Mouse (Mus musculus) urinary bladder, postnatal 4 days (tissue): ENCODE results near the gene Gm5725.
"Not testable (repeated sequence)": the region's sequence is repeated elsewhere in the genome, so short reads cannot be mapped to it uniquely, and the experiment has no call there.

ENCODE experiments used
- DNase-seq, 2 experiments: peaks; one replicate each; pipeline ENCODE4 v3.0.0; 2021 to 2022; ENCODE audit warnings: low spot score in 2 of 2

Gene Gm5725

DNA sequence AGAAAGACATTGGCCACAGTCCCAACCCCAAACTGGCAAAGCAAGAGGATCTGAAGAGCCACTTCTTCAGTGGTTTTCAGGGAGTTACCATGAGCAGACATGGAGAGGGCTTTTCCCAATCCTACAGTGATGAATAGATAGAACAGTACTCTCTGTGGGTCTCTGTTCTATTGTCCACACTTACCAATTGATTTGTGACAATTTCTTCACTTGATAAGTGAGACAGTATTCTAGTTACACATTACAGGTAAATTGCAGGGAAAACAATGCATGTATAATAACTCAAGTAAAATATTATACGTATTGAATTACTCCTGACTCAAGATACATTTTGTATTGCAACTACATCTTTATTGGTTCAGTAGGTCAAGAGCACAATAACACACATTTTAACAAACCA lies at the start of gene Gm5725:
Gene Gm5725, minus strand, starts transcription at position 101 of the 400 bp plus-strand sequence.
- not testable (repeated sequence) for DNase-seq

DNA sequence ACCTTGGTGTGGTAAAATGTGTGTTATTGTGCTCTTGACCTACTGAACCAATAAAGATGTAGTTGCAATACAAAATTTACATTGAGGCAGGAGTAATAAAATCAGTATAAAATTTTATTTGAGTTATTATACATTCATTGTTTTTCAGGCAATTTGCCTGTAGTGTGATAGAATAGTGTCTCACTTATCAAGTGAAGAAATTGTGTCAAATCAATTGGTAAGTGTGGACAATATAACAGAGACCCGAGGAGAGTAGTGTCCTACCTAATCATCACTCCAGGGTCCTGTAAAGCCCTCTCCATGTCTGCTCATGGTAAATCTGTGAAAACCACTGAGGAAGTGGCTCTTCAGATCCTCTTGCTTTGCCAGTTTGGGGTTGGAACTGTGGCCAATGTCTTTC lies 12.0 kb downstream of the Gm5725 start, which contains the start of gene Vmn1r135:
Gene Vmn1r135, plus strand, starts transcription at position 301 of the 400 bp plus-strand sequence.
- DNase-seq: not testable (repeated sequence)

DNA sequence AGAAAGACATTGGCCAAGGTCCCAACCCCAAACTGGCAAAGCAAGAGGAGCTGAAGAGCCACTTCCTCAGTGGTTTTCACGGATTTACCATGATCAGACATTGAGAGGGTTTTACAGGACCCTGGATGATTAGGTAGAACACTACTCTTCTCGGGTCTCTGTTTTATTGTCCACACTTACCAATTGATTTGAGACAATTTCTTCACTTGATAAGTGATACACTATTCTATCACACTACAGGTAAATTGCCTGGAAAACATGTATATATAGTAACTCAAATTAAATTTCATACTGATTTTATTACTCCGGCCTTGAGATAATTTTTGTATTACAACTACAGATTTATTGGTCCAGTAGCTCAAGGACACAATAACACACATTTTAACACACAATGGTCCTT lies 47.4 kb downstream of the Gm5725 start, which contains the start of gene Gm4177:
Gene Gm4177, minus strand, starts transcription at position 101 of the 400 bp plus-strand sequence.
- not testable (repeated sequence) for DNase-seq
